Mouse (Mus musculus): ENCODE data around the gene Btbd35f2. TPM values are rescaled to one million over a fixed set of nuclear protein-coding genes. Genes with fewer than 3 reads are reported as not detected.
"Not testable (repeated sequence)": the region's sequence is repeated elsewhere in the genome, so short reads cannot be mapped to it uniquely, and the experiment has no call there.

The Btbd35f2 gene
- not detected in 2 replicates for polyA plus RNA-seq (2016; fragmentation: Nextera tagmentation; extraction: Ambion mirVana)

GRCm38 (mm10) chrX:32278094-32278493 lies at the start of gene Btbd35f2:
TSS of gene Btbd35f2 (plus strand) at chrX:32278394.
- not testable (repeated sequence) for H3K36me3 ChIP-seq; H3K27me3 ChIP-seq; ATAC-seq (ENCODE audit: low FRiP score, low read depth); H3K27ac ChIP-seq (replicated peaks); H3K9ac ChIP-seq (replicated peaks); H3K4me3 ChIP-seq; H3K4me1 ChIP-seq; H3K4me2 ChIP-seq (replicated peaks); H3K9me3 ChIP-seq
- WGBS, result no CpG with 5 or more reads among the region's 3 CpGs

Other genes starting within 250 kb of the Btbd35f2 start
- not detected in 2 replicates for gene Btbd35f22, start 230.6 kb upstream of the Btbd35f2 start, polyA plus RNA-seq (2016; fragmentation: Nextera tagmentation; extraction: Ambion mirVana)

Measured in midbrain, embryonic 12.5 days (tissue).